Mouse (Mus musculus) forebrain, embryonic 15.5 days (tissue): ENCODE measurements around the gene Tmem254a. TPM values are rescaled to one million over a fixed set of nuclear protein-coding genes. Genes with fewer than 3 reads are reported as not detected.
"Not testable (repeated sequence)": the region's sequence is repeated elsewhere in the genome, so short reads cannot be mapped to it uniquely, and the experiment has no call there.

ENCODE experiments used
- ATAC-seq: fragments of 200-750 bp; cut with Nextera tagmentation; replicated peaks from 2 replicates; pipeline ENCODE4 v1.8.0; 2017; ENCODE audit warnings: mild to moderate bottlenecking, moderate TSS enrichment, moderate library complexity
- H3K27ac ChIP-seq: fragments of 300-500 bp; sonication (generic); replicated peaks from 2 replicates; pipeline ENCODE4 v1.5.1; 2015; ENCODE audit warnings: mild to moderate bottlenecking, inconsistent platforms
- H3K27me3 ChIP-seq: fragments of 300-500 bp; sonication (generic); 2 replicates; pipeline ENCODE4 v1.6.1; 2015; ENCODE audit warnings: inconsistent platforms
- H3K36me3 ChIP-seq: fragments of 300-500 bp; sonication (generic); 2 replicates; pipeline ENCODE4 v1.6.1; 2015; ENCODE audit warnings: mild to moderate bottlenecking, inconsistent platforms
- H3K4me1 ChIP-seq: fragments of 300-500 bp; sonication (generic); 2 replicates; pipeline ENCODE4 v1.6.1; 2015; ENCODE audit warnings: inconsistent platforms
- H3K4me2 ChIP-seq: fragments of 300-500 bp; sonication (generic); replicated peaks from 2 replicates; pipeline ENCODE4 v1.6.1; 2015; ENCODE audit warnings: mild to moderate bottlenecking, inconsistent platforms
- H3K4me3 ChIP-seq: fragments of 300-500 bp; sonication (generic); 2 replicates; pipeline ENCODE4 v1.5.1; 2015; ENCODE audit warnings: mild to moderate bottlenecking, inconsistent platforms
- H3K9ac ChIP-seq: fragments of 300-500 bp; sonication (generic); replicated peaks from 2 replicates; pipeline ENCODE4 v1.6.1; 2015; ENCODE audit warnings: mild to moderate bottlenecking, inconsistent platforms
- H3K9me3 ChIP-seq: fragments of 300-500 bp; sonication (generic); 2 replicates; pipeline ENCODE4 v1.6.1; 2016; ENCODE audit warnings: inconsistent platforms
- WGBS: fragments of 180-500 bp; shearing (Covaris S2); methylation state at CpG from one replicate; pipeline ENCODE4 v1.1.7; 2015; ENCODE audit warnings: mixed read lengths; 5-methylcytosine and 5-hydroxymethylcytosine counted together
- polyA plus RNA-seq: library from polyadenylated mRNA; unstranded; fragments of >200 nt; fragmentation: Nextera tagmentation; extraction: Ambion mirVana; gene quantifications from 2 replicates; pipeline ENCODE4 v1.2.1, GENCODE M21; 2015

The Tmem254a gene
- polyA plus RNA-seq, 1 experiment from 2014 or later: 2.0 TPM

DNA sequence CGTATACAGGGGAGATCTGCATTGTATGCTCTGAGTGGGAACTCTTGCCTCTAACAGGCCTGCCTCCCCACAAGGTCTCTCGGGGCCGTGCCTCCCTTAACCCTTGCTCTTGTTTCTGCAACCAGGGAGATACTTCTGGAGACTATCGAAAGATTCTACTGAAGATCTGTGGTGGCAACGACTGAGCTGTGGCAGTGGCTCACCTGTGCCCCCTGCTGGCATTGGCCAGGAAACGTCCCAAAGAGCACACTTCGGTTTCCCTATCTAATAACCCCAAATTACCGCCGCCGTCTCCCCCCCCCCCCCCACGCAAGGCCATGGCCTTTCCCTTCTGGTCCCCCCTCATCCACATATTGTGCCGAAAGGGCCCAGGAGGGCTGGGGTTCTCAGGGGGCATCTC, 41.6 kb downstream of the Tmem254a start:
- no CpG with 5 or more reads among the region's 12 CpGs for WGBS
- ATAC-seq, H3K36me3 ChIP-seq: not testable (repeated sequence)

DNA sequence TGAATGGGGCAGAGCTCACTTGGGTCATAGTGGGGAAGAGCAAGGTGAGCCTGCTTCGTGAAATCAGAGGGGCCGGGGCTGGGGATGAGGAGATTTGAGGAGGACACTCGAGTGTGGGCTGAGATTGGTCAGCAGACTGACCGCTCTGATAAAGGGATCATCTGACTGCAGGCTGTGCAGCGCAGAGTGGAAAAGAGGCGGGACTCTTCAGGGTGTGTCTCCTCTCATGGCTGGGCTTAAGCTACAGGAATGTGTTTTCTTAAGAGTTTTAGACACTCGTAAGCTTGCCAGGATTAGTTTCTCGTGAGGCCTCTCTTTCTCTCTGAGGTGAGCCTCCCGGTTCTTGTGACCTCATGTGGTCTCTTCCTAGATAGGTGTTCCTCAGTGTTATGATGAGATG, 45.7 kb downstream of the Tmem254a start:
- not testable (repeated sequence) for H3K4me1 ChIP-seq, H3K36me3 ChIP-seq, H3K4me2 ChIP-seq, H3K27ac ChIP-seq, H3K4me3 ChIP-seq, H3K9me3 ChIP-seq, ATAC-seq, H3K9ac ChIP-seq, H3K27me3 ChIP-seq
- whole genome bisulfite sequencing: no CpG with 5 or more reads among the region's 9 CpGs

More for the DNA sequence above, 41.6 kb downstream of the Tmem254a start:
- not testable (repeated sequence) for H3K27me3 ChIP-seq, H3K4me1 ChIP-seq, H3K9me3 ChIP-seq, H3K4me2 ChIP-seq, H3K9ac ChIP-seq, H3K4me3 ChIP-seq, H3K27ac ChIP-seq

DNA sequence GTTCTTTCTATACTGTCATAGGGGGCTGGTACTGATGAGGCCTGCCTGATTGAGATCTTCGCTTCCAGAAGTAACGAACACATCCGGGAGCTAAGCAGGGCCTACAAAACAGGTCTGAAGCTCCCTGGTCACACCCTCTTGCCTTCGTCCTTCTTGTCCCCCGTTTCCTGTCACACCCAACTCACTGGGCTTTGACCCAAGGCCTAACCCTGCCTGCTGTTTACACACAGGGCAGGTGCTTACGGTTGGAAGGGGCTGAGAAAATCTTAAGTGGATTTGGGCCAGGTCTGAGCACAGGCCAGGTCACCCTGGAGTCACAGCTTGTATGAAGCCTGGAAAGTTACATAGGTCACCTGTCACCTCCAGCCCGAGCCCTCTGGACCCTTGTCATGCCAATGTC, 50.8 kb downstream of the Tmem254a start:
- WGBS: no CpG with 5 or more reads among the region's 7 CpGs
- H3K4me1 ChIP-seq, H3K9ac ChIP-seq, H3K9me3 ChIP-seq, ATAC-seq, H3K36me3 ChIP-seq, H3K27ac ChIP-seq, H3K4me2 ChIP-seq, H3K4me3 ChIP-seq, H3K27me3 ChIP-seq: not testable (repeated sequence)

Other genes starting within 250 kb of the Tmem254a start
- 21.5 and 24.3 TPM in 2 replicates for gene Ppif, start 233.5 kb downstream of the Tmem254a start, polyA plus RNA-seq
- gene Zcchc24, start 158.6 kb downstream of the Tmem254a start, polyA plus RNA-seq: 10.7 and 12.3 TPM in 2 replicates
- 1.7 and 1.8 TPM in 2 replicates for gene Anxa11, start 85.5 kb downstream of the Tmem254a start, polyA plus RNA-seq
- not detected in 2 replicates for gene Plac9a, start 24.6 kb downstream of the Tmem254a start, polyA plus RNA-seq
- not detected in 2 replicates for gene Cphx1, start 10.6 kb upstream of the Tmem254a start, polyA plus RNA-seq
- 2.1 and 3.4 TPM in 2 replicates for gene Duxbl1, start 50.9 kb upstream of the Tmem254a start, polyA plus RNA-seq
- gene Gm9780, start 115.0 kb upstream of the Tmem254a start, polyA plus RNA-seq: 8.3 and 9.1 TPM in 2 replicates
- gene Tmem254c, start 139.7 kb upstream of the Tmem254a start, polyA plus RNA-seq: 14.9 and 18.4 TPM in 2 replicates
- not detected in 2 replicates for gene Cphx2, start 153.8 kb upstream of the Tmem254a start, polyA plus RNA-seq
- not detected in 2 replicates for gene Cphx3, start 154.6 kb upstream of the Tmem254a start, polyA plus RNA-seq
- 3.8 TPM in 1 of 2 replicates, not detected in the other for gene Duxbl2, start 190.7 kb upstream of the Tmem254a start, polyA plus RNA-seq